Mouse (Mus musculus) CH12.LX (cell line): ENCODE data around the gene Ist1.
A peak's percentile ranks its signal among the peaks of the same experiment; 100 is the strongest.

Experiments used
- BHLHE40 ChIP-seq: IDR thresholded peaks from 2 replicates; pipeline ENCODE4 v1.6.1; 2011; ENCODE audit warnings: mild to moderate bottlenecking, low read depth, low read length, improper control_type of control experiment
- CTCF ChIP-seq, 2 experiments: IDR thresholded peaks in 1 of 2; conservative IDR thresholded peaks in 1 of 2; 2 replicates each; pipeline ENCODE4 v1.5.1; 2011 to 2012; ENCODE audit warnings: low read depth in 2 of 2, low read length in 2 of 2, improper control_type of control experiment in 1 of 2, inconsistent platforms in 1 of 2, mild to moderate bottlenecking in 1 of 2, moderate library complexity in 1 of 2
- ETS1 ChIP-seq: conservative IDR thresholded peaks from 2 replicates; pipeline ENCODE4 v1.6.1; 2012; ENCODE audit warnings: low read depth, mild to moderate bottlenecking, inconsistent platforms, low read length, improper control_type of control experiment, moderate library complexity
- NELFE ChIP-seq: IDR thresholded peaks from 2 replicates; pipeline ENCODE4 v1.6.1; 2011; ENCODE audit warnings: low read depth, low read length, improper control_type of control experiment
- TCF12 ChIP-seq: IDR thresholded peaks from 2 replicates; pipeline ENCODE4 v1.6.1; 2014; ENCODE audit warnings: low read depth, mild to moderate bottlenecking, inconsistent platforms, low read length, improper control_type of control experiment
- ZC3H11A ChIP-seq: IDR thresholded peaks from 2 replicates; pipeline ENCODE4 v1.6.1; 2012; ENCODE audit warnings: low read depth, mild to moderate bottlenecking, inconsistent platforms, low read length, improper control_type of control experiment
- ZMIZ1 ChIP-seq: IDR thresholded peaks from 2 replicates; pipeline ENCODE4 v1.6.1; 2012; ENCODE audit warnings: low read depth, mild to moderate bottlenecking, inconsistent platforms, low read length, improper control_type of control experiment
- ZNF384 ChIP-seq: IDR thresholded peaks from 2 replicates; pipeline ENCODE4 v1.6.1; 2012; ENCODE audit warnings: low read depth, low read length, improper control_type of control experiment, inconsistent platforms

DNA sequence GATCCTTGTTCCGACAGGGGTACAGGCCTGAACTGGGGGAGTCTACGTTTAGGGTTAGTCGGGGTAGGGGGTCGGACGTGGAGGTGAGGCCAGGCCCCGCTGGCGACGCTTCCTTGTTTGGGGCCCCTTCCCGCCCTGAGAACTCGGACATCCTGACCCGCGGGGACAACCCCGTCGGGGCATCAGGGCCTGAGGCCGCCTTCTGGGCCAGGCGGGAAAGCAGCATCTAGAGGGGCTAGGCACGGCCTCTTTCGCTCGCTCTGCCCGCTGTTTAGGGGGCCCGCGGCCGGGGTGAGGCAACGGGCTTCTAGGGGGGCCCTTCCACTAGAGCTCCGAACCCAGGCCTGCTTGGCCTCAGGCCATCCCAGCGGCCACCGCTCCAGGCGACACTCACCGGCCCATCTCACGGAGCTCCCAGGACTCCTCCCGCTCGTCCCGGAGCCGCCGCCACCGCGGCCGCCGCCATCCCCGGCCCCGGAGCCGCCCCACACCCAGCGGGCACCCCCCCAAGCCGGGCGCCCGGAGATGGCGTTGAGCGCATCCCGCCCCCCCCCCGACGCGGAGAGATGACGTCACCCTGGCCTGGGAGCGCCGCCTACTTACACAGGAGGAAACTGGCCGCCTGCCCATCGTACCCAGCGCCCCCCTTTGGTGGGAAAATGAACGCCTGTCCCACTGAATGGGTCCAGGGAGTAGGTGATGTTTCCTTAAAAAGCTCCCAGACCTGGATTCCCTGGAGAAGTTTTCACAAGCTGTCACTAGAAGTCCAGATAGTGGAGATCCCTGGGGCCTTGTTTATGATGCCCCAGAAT is 44.4 kb upstream of the Ist1 start, which contains the start of gene Atxn1l:
- TF ChIP-seq TCF12 (peak; percentile 56), ZNF384 (no peak), BHLHE40 (no peak), CTCF (conservative IDR thresholded peaks at IDR 0.05 in 1 of 2, IDR thresholded peaks at IDR 0.05 in 1 of 2; ENCODE audit: low read depth in 2 of 2, low read length in 2 of 2) (peak in 1 of 2 experiments; percentile 77; a peak in 3 of 4 replicates), ZC3H11A (no peak), NELFE (peak; percentile 45), ZMIZ1 (no peak), ETS1 (peak; percentile 9; the same call in 1 of the 2 replicates)
